Mouse (Mus musculus): Measurements from ENCODE around the gene Fars2.
A peak's percentile ranks its signal among the peaks of the same experiment; 100 is the strongest.
"Not testable (repeated sequence)": the region's sequence is repeated elsewhere in the genome, so short reads cannot be mapped to it uniquely, and the experiment has no call there.

Fars2 gene

GRCm38 (mm10) chr13:36140247-36141016 lies 23.2 kb downstream of the Fars2 start:
- no peak for DNase-seq (ENCODE audit: low spot score in 2 of 2)

DNA sequence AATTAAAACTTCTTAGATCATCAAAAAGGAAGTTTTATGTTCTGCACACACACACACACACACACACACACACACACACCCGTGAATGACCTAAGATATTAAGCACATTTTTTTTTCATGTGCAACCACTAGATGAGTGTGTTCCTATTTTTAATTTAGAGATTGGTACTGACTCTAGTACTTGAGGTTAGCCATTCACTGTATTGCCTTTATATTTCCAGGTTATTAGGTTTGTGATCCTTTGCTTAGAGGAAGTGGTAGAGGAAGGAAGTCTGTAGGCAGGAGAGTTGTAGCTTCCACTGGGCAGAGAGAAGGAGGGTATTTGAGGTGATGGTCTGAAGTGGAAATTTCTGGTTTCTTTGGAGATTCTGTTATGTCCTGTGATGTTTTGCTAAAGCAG lies 28.4 kb downstream of the Fars2 start:
- no peak for DNase-seq (ENCODE audit: low spot score in 2 of 2)

DNA sequence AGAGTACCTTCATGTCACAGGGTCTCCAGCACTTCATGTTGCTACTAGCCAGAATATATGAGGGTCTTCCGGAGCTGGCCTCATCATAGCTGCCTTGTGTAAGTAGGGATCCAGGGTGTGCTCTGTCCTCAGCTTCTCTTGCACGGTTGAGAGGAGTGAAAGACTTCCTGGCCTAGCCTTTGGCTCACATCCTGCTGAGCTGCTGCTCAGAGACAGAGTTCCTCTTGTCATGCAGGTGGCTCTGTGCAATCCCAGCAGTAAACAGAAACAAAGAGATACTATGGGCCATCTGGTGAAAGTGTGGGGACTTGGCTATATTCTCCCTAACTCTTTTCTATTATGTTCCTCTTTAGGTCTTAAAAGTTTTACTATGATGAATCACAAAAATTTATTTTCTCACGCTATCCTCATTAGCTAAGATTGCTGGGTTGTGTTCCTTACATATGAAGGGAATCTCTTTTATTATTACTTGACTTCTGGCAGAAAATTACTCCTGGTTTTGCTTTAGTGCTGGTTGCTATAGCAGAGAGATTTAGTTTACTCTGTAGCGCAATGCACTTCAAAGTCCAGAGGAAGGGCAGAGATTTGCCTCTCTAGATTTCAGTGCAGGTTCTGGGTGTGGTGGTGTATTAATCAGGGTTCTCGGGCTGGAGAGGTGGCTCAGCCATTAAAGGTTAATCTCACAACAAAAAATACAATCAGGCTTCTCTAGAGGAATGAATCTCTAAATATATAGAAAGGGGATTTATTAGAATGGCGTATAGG lies 32.1 kb downstream of the Fars2 start:
- DNase-seq (ENCODE audit: low spot score in 2 of 2) = no peak

GRCm38 (mm10) chr13:36150272-36150671 lies 33.1 kb downstream of the Fars2 start:
- DNase-seq (ENCODE audit: low spot score in 2 of 2) = no peak

DNA sequence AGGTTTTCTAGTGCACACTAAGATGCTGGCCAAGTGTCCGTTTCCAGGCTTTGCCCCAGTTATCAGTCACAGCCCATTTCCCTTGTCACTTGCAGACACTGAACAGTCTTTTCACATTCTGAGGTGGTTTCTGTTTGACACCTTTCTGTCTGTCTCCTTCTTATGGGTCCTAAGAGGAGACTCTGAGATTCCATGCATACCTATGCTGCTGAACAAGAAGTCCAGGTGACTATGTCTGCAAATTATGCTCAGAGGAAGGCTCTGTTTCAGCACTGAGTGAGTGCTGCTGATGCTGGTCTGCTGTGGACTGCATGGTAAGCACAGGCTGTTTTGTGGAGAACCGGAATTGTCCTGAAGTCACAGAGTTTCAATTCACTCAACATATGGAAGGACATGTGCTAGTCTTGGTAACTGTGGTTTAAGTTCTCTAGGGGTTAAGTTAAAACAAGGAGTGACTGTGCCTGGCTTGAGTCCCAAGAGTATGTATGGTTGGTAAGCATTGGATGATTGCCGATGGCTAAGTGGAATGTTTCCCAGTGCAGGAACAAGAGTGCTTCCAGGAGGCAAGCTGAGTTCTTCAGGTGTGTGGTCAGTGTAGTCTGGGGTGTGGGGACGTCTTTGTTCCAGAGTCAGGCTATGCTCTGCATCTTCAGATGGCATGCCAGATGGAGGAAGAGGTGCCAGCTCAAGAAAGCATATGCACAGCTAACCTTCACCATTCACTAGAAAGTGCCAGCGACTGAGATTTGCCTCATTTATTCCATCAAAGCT lies 35.7 kb downstream of the Fars2 start:
- DNase-seq (ENCODE audit: low spot score in 2 of 2) = no peak

- no peak for DNase-seq (ENCODE audit: low spot score in 2 of 2)
These were observed 39.2 kb downstream of the Fars2 start for GRCm38 (mm10) chr13:36156340-36156931.

DNA sequence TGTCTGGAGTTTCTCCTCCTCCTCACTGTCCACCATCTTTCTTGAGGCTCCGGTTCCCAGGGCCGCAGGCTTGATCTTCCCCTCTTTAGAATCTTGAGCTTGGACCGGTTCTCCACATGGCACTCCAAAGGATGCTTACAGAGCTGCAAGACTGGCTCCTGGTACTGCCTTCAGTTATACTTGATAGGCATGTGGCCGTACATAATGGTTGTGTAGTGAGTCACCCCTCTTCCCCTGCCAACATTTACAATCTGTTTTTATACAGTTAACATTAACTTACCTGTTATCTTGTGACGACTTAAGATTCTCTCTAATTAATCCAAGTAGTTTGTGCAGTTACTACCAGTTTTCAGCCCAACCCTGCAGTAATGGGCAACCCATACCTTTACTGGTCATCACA lies 46.2 kb downstream of the Fars2 start:
- DNase-seq (ENCODE audit: low spot score in 2 of 2) = no peak

- DNase-seq (ENCODE audit: low spot score in 2 of 2) = no peak
These were observed 46.7 kb downstream of the Fars2 start for GRCm38 (mm10) chr13:36163898-36164297.

DNA sequence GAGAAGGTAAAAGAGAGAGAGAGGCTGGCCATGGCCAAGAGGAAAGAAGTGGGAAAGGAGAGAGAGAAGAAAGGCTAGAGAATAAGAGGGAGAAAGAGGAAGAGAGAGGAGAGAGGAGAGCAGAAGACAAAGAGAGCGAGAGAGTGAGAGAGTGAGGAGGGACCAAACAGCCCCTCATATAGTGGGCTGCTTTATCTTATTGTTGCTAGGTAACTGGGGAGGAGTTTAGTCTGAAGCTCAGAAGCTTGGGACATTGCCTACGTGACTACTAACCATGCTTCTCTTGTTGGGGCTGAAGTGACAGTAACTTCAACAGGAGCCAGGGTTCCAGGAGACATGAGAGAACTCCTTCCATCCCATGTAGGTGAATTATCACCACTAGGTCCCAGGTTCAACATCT lies 55.8 kb downstream of the Fars2 start:
- DNase-seq (ENCODE audit: low spot score in 2 of 2) = not testable (repeated sequence)

GRCm38 (mm10) chr13:36174101-36174500 lies 56.9 kb downstream of the Fars2 start:
- peak; percentile 64 to 73 for DNase-seq (ENCODE audit: low spot score in 2 of 2)

DNA sequence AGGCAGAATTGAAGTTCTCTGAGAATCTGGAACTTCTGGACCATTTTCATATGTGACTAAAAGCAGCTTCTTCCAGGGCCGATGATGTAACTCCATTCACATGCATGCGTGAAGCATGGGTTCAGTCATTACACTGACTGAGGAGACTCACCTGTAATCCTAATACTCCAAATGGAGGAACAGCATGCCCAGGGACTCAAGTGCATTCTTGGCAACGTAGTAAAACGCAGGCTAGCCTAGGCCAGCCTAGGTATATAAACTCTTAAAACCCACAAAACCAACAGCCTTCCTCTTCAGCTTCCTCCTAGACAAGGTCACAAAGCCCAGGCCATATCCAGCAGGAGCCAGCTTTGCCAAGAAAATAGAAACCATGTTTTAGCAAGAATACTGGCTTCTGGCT lies 57.6 kb downstream of the Fars2 start:
- no peak for DNase-seq (ENCODE audit: low spot score in 2 of 2)

GRCm38 (mm10) chr13:36181231-36181630 lies 64.0 kb downstream of the Fars2 start:
- DNase-seq (ENCODE audit: low spot score in 2 of 2) = no peak

GRCm38 (mm10) chr13:36190577-36190976 lies 73.4 kb downstream of the Fars2 start:
- DNase-seq (ENCODE audit: low spot score in 2 of 2) = peak; percentile 10 to 18

DNA sequence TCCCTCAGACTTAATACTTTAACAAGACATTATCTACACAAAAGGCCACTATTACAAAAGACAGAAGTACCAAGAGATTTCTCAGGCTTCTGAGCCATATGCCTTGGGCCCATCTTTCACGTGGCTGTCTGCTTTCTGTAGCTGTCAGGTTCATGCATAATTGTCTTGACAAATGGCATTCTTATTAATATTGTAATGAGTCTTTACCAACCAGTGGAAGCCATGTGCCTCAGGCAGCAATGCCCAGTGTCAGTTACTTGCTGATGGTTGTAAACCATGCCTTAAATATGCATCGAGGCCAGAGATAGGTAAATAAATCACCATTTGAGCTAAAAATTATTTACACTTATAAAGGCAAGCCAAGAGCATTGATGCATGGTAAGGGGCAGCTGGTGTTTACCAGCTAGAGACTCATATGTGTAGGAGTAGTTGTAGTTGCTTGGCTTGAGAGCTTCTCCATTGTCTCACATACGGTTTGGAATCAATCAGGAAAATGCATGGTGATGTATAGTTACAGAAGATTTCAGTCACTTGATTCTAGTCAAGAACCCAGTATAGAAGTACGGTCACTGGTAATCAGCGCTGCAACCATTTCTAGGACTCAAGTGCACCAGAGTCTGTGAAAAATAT lies 76.4 kb downstream of the Fars2 start:
- DNase-seq (ENCODE audit: low spot score in 2 of 2) = no peak

GRCm38 (mm10) chr13:36199288-36199687 lies 82.1 kb downstream of the Fars2 start:
- DNase-seq (ENCODE audit: low spot score in 2 of 2) = no peak

DNA sequence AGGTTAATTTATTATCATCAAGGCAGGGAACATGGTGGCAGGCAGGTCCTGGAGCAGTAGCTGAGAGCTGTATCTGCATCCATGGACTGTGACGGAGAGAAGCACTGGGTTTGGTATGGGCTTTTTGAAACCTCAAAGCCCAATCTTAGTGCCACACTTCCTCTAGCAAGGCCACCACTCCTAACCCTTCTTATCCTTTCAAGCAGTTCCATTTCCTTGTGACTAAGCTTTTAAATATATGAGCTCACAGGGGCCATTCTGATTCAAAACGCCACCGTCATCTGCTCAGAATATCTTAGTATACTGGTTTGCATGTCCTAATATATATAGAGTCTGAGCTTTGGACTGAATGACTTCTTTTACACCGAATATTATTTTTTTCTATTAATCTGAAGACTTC lies 83.2 kb downstream of the Fars2 start:
- peak in 1 of 2 experiments; percentile 11 for DNase-seq (ENCODE audit: low spot score in 2 of 2)

- DNase-seq (ENCODE audit: low spot score in 2 of 2) = no peak
These were observed 85.3 kb downstream of the Fars2 start for GRCm38 (mm10) chr13:36202496-36202895.

- DNase-seq (ENCODE audit: low spot score in 2 of 2) = peak; percentile 46 to 71
These were observed 85.8 kb downstream of the Fars2 start for GRCm38 (mm10) chr13:36203014-36203413.

DNA sequence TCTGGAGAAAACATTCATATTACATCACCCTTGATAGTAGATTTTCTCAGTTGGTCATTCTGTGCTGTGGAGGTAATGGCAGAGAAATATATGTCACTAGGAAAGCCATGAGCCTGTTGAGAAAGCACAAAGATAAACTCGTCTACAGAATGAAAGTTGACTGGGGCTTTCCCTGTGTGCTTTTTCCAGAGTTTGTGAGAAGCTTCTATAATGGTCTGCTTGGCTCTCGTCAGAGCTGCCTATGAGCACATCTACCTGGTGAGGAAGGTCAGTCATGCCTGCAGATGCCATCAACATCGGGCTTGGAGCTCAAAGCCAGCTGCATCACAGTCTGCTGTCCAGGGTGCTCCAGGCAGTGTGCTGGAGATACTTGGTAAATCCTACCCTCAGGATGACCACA lies 87.1 kb downstream of the Fars2 start:
- DNase-seq (ENCODE audit: low spot score in 2 of 2) = no peak

DNA sequence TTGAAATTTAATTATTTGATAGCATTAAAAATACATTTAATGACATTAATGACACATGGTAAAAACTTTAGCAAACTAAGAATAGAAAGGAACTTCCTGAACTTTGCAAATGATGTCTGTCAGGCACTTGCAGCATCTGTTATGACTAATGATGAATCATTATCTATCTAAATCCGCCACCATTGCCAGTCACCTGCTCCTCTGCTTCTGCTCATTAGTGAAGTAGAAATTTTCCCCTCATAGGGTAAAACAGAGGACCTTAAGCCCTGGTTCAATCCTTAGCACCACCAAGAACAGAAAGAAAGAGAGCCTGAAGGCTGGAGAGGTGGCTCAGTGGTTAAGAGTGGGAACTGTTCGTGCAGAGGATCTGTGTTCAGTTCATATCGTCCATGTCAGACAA lies 93.8 kb downstream of the Fars2 start:
- DNase-seq (ENCODE audit: low spot score in 2 of 2) = no peak

DNA sequence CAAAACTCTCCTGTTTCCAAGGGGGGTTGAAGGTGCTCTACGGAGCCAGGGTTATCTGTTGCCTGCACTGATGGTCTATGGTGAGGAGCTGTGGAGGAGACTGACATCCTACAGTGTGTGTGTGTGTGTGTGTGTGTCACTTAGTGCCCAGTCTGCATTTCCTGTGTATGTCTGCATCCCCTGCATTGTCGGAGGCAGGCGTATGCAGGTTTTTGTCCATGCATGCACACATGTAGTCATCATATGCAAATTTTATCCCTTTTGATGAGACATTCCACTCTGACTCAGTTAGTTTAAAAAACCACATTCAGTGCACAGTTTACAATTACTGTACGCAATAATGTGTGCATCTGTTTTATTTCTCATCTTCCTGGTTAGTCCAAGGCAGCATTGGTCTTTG lies 96.8 kb downstream of the Fars2 start:
- no peak for DNase-seq (ENCODE audit: low spot score in 2 of 2)

GRCm38 (mm10) chr13:36216005-36216404 lies 98.8 kb downstream of the Fars2 start:
- no peak for DNase-seq (ENCODE audit: low spot score in 2 of 2)

Measured in spleen, postnatal 36 days (tissue).